Mouse (Mus musculus) heart, embryonic 11.5 days (tissue): ENCODE data around the gene Ttf2. TPM values are rescaled to one million over a fixed set of nuclear protein-coding genes. Genes with fewer than 3 reads are reported as not detected.

Experiments used
- ATAC-seq: fragments of 200-750 bp; cut with Nextera tagmentation; replicated peaks from 2 replicates; pipeline ENCODE4 v1.8.0; 2017; ENCODE audit warnings: moderate library complexity; ENCODE audit not compliant: insufficient number of reproducible peaks, low FRiP score, low TSS enrichment
- H3K27ac ChIP-seq: fragments of 300-500 bp; sonication (generic); 2 replicates; pipeline ENCODE4 v1.5.1; 2014; ENCODE audit warnings: mild to moderate bottlenecking, low read depth, low read length
- H3K27me3 ChIP-seq: fragments of 300-500 bp; sonication (generic); 2 replicates; pipeline ENCODE4 v1.6.1; 2014; ENCODE audit warnings: mild to moderate bottlenecking, low read length, mixed read lengths; ENCODE audit not compliant: control insufficient read depth, insufficient read depth
- H3K36me3 ChIP-seq: fragments of 300-500 bp; sonication (generic); 2 replicates; pipeline ENCODE4 v1.6.1; 2014; ENCODE audit warnings: mild to moderate bottlenecking, low read length, moderate library complexity, mixed read lengths; ENCODE audit not compliant: control insufficient read depth, insufficient read depth
- H3K4me1 ChIP-seq: fragments of 300-500 bp; sonication (generic); 2 replicates; pipeline ENCODE4 v1.6.1; 2014; ENCODE audit warnings: low read length; ENCODE audit not compliant: control insufficient read depth, insufficient read depth
- H3K4me2 ChIP-seq: fragments of 300-500 bp; sonication (generic); 2 replicates; pipeline ENCODE4 v1.6.1; 2014; ENCODE audit warnings: mild to moderate bottlenecking, moderate library complexity
- H3K4me3 ChIP-seq: fragments of 300-500 bp; sonication (generic); 2 replicates; pipeline ENCODE4 v1.5.1; 2014; ENCODE audit warnings: low read depth, low read length
- H3K9ac ChIP-seq: fragments of 300-500 bp; sonication (generic); 2 replicates; pipeline ENCODE4 v1.6.1; 2014; ENCODE audit warnings: mild to moderate bottlenecking, low read depth, low read length, moderate library complexity
- H3K9me3 ChIP-seq: fragments of 300-500 bp; sonication (generic); replicated peaks from 2 replicates; pipeline ENCODE4 v1.6.1; 2016; ENCODE audit warnings: low read length; ENCODE audit not compliant: control insufficient read depth
- WGBS: fragments of 180-500 bp; shearing (Covaris S2); extraction: QIAGEN DNeasy Blood & Tissue Kit; methylation state at CpG from one replicate; pipeline ENCODE4 v1.1.7; 2014; ENCODE audit not compliant: insufficient replicate concordance; 5-methylcytosine and 5-hydroxymethylcytosine counted together
- polyA plus RNA-seq: library from polyadenylated mRNA; unstranded; fragments of >200 nt; fragmentation: Nextera tagmentation; extraction: Ambion mirVana; gene quantifications from 2 replicates; pipeline ENCODE4 v1.2.1, GENCODE M21; 2014

The Ttf2 gene
- polyA plus RNA-seq, 1 experiment from 2014 or later = 12.9 TPM

GRCm38 (mm10) chr3:100993718-100994117 is 24.3 kb upstream of the Ttf2 start:
- no peak overlapping the region for H3K4me2 ChIP-seq
- H3K36me3 ChIP-seq = no peaks in the 10 kb centered on the region
- no peak for ATAC-seq
- no peaks in the 10 kb centered on the region for H3K9me3 ChIP-seq
- no peaks in the 10 kb centered on the region for H3K27me3 ChIP-seq
- H3K4me3 ChIP-seq = no peak overlapping the region
- H3K9ac ChIP-seq = no peak overlapping the region
- H3K27ac ChIP-seq = no peak overlapping the region
- H3K4me1 ChIP-seq = peaks cover 13% of the 10 kb centered on the region
- 48% methylated on average over 15 of the region's 15 CpGs for WGBS

- no peak for ATAC-seq
- H3K4me3 ChIP-seq = no peak overlapping the region
- H3K36me3 ChIP-seq = no peaks in the 10 kb centered on the region
- H3K4me2 ChIP-seq = no peak overlapping the region
- H3K27ac ChIP-seq = no peak overlapping the region
- H3K4me1 ChIP-seq = peaks cover 9% of the 10 kb centered on the region
- no peak overlapping the region for H3K9ac ChIP-seq
- no peaks in the 10 kb centered on the region for H3K9me3 ChIP-seq
- H3K27me3 ChIP-seq = no peaks in the 10 kb centered on the region
- 61% methylated on average over 7 of the region's 7 CpGs for WGBS
Measured at GRCm38 (mm10) chr3:100993158-100993557, 23.7 kb upstream of the Ttf2 start.

GRCm38 (mm10) chr3:100990231-100990630 is 20.8 kb upstream of the Ttf2 start:
- no peak overlapping the region for H3K4me2 ChIP-seq
- no peak overlapping the region for H3K4me3 ChIP-seq
- no peaks in the 10 kb centered on the region for H3K36me3 ChIP-seq
- no peak overlapping the region for H3K9ac ChIP-seq
- H3K4me1 ChIP-seq = peaks cover 9% of the 10 kb centered on the region
- no peak overlapping the region for H3K27ac ChIP-seq
- H3K27me3 ChIP-seq = no peaks in the 10 kb centered on the region
- 74% methylated on average over 1 of the region's 1 CpGs for WGBS
- no peak for ATAC-seq
- no peaks in the 10 kb centered on the region for H3K9me3 ChIP-seq

GRCm38 (mm10) chr3:100989417-100989816 is 20.0 kb upstream of the Ttf2 start:
- Histone ChIP-seq H3K4me2 (no peak overlapping the region), H3K9ac (no peak overlapping the region), H3K9me3 (no peaks in the 10 kb centered on the region), H3K4me3 (no peak overlapping the region), H3K27ac (no peak overlapping the region), H3K4me1 (peaks cover 7% of the 10 kb centered on the region), H3K27me3 (no peaks in the 10 kb centered on the region), H3K36me3 (no peaks in the 10 kb centered on the region)
- WGBS = 68% methylated on average over 12 of the region's 12 CpGs
- ATAC-seq = no peak

- no peaks in the 10 kb centered on the region for H3K4me1 ChIP-seq
- WGBS = 73% methylated on average over 8 of the region's 8 CpGs
- no peak for ATAC-seq
Measured at GRCm38 (mm10) chr3:100979290-100979689, 9.8 kb upstream of the Ttf2 start.

GRCm38 (mm10) chr3:100973906-100974305 is 4.4 kb upstream of the Ttf2 start:
- Histone ChIP-seq H3K9me3 (no peaks in the 10 kb centered on the region), H3K27ac (no peak overlapping the region), H3K4me1 (peaks cover 4% of the 10 kb centered on the region; the same call in 1 of the 2 replicates), H3K36me3 (no peaks in the 10 kb centered on the region), H3K4me3 (no peak overlapping the region), H3K27me3 (no peaks in the 10 kb centered on the region), H3K9ac (no peak overlapping the region), H3K4me2 (no peak overlapping the region)
- ATAC-seq = no peak
- WGBS = 10% methylated on average over 1 of the region's 1 CpGs

More at GRCm38 (mm10) chr3:100979290-100979689, 9.8 kb upstream of the Ttf2 start:
- Histone ChIP-seq H3K4me3 (no peak overlapping the region), H3K36me3 (no peaks in the 10 kb centered on the region), H3K27me3 (no peaks in the 10 kb centered on the region), H3K9me3 (no peaks in the 10 kb centered on the region), H3K27ac (no peak overlapping the region), H3K9ac (no peak overlapping the region), H3K4me2 (no peak overlapping the region)

- no peaks in the 10 kb centered on the region for H3K27me3 ChIP-seq
- H3K4me2 ChIP-seq = no peak overlapping the region
- 86% methylated on average over 14 of the region's 14 CpGs for WGBS
- no peak overlapping the region for H3K27ac ChIP-seq
- H3K4me1 ChIP-seq = peaks cover 4% of the 10 kb centered on the region; the same call in 1 of the 2 replicates
- no peak for ATAC-seq
- H3K36me3 ChIP-seq = peaks cover 21% of the 10 kb centered on the region
- no peak overlapping the region for H3K9ac ChIP-seq
- H3K9me3 ChIP-seq = no peaks in the 10 kb centered on the region
- H3K4me3 ChIP-seq = no peak overlapping the region
Measured at GRCm38 (mm10) chr3:100963849-100964542, 5.5 kb downstream of the Ttf2 start.

GRCm38 (mm10) chr3:100961501-100961900 is 8.0 kb downstream of the Ttf2 start:
- Histone ChIP-seq H3K9ac (0 out of 2 replicates have a peak overlapping the region, but pooled peaks have one; percentile 36), H3K4me3 (no peak overlapping the region), H3K27me3 (no peaks in the 10 kb centered on the region), H3K4me1 (no peaks in the 10 kb centered on the region), H3K36me3 (peaks cover 29% of the 10 kb centered on the region), H3K4me2 (no peak overlapping the region), H3K9me3 (no peaks in the 10 kb centered on the region), H3K27ac (peak overlapping the region; percentile 57; the same call in 1 of the 2 replicates)
- no peak for ATAC-seq
- WGBS = 70% methylated on average over 7 of the region's 7 CpGs

- no peaks in the 10 kb centered on the region for H3K9me3 ChIP-seq
- peaks cover 30% of the 10 kb centered on the region for H3K36me3 ChIP-seq
- H3K27ac ChIP-seq = peak overlapping the region; percentile 57
- H3K9ac ChIP-seq = 0 out of 2 replicates have a peak overlapping the region, but pooled peaks have one; percentile 36
- no peaks in the 10 kb centered on the region for H3K4me1 ChIP-seq
- H3K4me3 ChIP-seq = no peak overlapping the region
- 54% methylated on average over 5 of the region's 5 CpGs for WGBS
- H3K27me3 ChIP-seq = no peaks in the 10 kb centered on the region
- H3K4me2 ChIP-seq = no peak overlapping the region
- no peak for ATAC-seq
Measured at GRCm38 (mm10) chr3:100961007-100961406, 8.5 kb downstream of the Ttf2 start.
